Mouse (Mus musculus): Measurements from ENCODE around the gene Slc25a24.

Gene Slc25a24

GRCm38 (mm10) chr3:109122641-109123530 is at the start of gene Slc25a24:
Gene Slc25a24, plus strand, starts transcription at chr3:109123149.
- peak; percentile 70 to 78 for DNase-seq

- no peak for DNase-seq
These were observed 42.8 kb upstream of the Slc25a24 start, which contains the start of gene Slc25a54 for GRCm38 (mm10) chr3:109080169-109080568. Gene Slc25a54, plus strand, starts transcription at chr3:109080469.

- no peak for DNase-seq
These were observed 38.5 kb upstream of the Slc25a24 start for GRCm38 (mm10) chr3:109084418-109084817.

GRCm38 (mm10) chr3:109088460-109088859 is 34.5 kb upstream of the Slc25a24 start:
- DNase-seq: no peak

DNA sequence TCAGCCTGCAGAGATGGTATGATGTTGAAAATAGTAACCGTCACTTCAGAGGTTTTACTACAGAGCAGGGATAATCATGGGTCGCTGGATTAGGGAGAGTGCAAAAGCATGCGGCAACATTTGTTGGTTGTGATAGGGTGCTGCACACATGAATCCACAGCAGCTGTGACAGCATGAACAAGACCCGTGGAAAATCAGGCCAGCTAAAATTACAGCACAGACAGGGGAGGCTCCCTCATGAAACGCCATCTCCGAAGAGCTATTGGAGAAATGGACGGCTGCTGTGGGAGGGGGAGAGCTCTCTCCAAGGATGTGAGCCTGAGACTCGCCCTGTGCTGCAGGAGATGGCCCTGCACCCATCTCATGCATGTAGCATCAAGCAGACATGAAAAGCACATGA is 18.2 kb upstream of the Slc25a24 start:
- DNase-seq: no peak

DNA sequence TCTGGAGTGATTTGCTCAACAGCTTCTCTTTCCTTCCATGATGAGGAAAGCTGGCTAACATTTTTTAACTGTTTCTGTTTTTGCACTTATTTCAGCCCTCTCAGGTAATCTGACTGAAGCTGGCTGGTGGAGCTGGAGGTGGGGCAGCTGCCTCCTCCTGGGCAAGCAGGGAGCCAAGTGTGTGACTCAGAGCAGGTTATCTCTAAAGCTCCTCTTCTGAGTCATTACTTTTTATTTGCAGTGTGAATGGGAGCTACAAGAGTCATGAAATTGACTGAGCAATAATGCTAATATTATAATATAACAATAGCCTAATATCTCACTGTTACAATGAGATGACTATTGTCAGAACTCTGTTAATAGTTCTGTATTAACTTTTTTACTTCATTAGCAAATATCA is 5.8 kb upstream of the Slc25a24 start:
- DNase-seq: no peak

DNA sequence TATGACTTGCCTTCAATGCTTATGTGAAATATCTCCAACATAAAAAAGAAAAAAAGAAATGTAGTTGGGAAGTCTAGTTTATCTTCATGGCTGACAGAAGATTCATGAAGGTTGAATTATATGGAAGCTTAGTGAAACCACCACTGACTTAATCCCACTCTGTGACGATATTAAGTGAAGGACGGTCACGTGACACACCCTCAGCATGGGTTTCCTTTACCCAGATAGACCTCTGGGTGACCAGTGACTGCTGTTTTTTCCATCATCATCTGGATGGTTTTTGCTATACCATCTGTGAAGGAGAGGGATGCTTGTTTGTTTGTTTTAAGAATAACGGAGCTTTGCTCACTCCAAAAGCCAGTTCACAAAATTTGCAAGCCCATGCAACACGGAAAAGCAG is 3.4 kb upstream of the Slc25a24 start:
- DNase-seq: no peak

- no peak for DNase-seq
These were observed 3.0 kb upstream of the Slc25a24 start for GRCm38 (mm10) chr3:109119973-109120372.

DNA sequence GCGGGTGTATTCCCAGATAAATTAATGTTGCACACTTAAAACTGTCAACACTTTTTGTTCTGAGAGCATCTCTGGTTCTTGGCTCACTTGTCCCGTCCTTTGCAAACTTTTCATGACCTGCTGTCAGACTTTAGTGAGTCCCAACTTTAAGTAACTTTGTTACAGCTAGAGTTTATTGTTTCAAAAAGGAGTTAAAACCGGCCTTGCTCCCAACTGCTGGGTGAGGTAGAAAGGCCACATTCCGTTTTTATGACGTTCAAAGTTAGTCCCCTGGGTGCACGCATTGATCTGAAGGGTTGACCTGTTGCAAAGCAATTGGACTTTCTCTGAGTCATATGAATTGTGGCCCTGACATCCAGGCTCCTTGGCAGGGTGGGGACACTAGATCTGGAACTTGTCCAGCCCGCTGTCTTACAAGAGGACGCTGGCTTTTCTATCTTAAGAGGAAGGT is 607 bp downstream of the Slc25a24 start:
- peak; percentile 47 to 54 for DNase-seq

GRCm38 (mm10) chr3:109124091-109124490 is 1.1 kb downstream of the Slc25a24 start:
- DNase-seq: no peak

DNA sequence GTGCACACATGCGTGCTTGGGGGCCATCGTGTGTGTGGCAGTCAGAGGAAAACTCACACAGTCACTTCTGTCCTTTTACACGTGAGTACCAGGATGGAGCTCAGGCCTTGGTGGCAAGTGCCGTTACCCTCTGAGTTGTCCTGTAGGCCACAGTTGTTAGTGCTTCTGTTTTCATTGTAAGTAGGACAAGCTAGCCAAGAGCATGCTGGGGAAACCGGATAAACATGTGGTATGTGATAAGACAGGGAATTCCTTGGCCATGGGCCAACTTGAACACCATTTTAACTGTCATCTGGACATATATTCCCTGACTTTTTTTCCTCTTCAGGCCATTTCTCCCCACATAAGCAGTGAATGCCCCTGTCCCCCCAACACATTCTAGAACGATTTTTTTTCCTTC is 2.6 kb downstream of the Slc25a24 start:
- peak in 1 of 2 experiments; percentile 11 for DNase-seq

GRCm38 (mm10) chr3:109129768-109130167 is 6.8 kb downstream of the Slc25a24 start:
- no peak for DNase-seq

GRCm38 (mm10) chr3:109132966-109133365 is 10.0 kb downstream of the Slc25a24 start:
- no peak for DNase-seq

DNA sequence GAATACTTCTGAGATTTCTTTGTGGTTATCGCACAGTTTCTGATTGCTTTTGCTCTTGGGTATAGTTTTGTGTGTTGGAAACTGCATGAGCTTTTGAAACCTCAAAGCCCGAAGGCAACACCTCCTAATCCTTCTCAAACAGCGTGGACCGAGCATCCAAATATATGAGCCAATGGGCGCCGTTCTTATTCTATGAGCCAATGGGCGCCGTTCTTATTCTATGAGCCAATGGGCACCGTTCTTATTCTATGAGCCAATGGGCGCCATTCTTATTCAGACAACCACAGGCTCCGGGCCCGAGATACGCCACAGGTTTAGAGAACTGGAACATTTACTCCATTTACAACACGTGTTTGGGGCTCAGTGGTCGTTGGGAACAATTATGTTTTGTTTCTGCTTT is 11.1 kb downstream of the Slc25a24 start:
- no peak for DNase-seq

GRCm38 (mm10) chr3:109135352-109135751 is 12.4 kb downstream of the Slc25a24 start:
- DNase-seq: no peak

GRCm38 (mm10) chr3:109152561-109152960 is 29.6 kb downstream of the Slc25a24 start:
- no peak for DNase-seq

DNA sequence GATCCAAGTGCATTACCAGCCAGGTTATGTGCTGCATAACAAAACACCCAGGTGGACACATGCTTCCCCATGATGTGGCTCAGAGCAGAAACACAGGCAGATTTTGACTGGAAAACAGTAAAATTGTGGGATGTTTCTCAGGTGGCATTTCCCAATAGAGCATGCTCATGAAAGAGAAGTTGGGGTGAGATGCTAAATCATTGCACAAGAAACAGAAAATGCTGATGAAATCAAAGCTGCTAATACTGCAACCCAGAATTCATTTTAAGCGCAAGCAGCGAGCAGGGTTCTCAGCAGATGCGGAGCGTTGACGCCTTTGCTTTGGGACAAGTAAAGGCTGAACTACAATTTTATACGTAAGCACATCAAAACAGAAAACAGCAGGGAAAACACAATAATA is 30.5 kb downstream of the Slc25a24 start:
- DNase-seq: no peak

DNA sequence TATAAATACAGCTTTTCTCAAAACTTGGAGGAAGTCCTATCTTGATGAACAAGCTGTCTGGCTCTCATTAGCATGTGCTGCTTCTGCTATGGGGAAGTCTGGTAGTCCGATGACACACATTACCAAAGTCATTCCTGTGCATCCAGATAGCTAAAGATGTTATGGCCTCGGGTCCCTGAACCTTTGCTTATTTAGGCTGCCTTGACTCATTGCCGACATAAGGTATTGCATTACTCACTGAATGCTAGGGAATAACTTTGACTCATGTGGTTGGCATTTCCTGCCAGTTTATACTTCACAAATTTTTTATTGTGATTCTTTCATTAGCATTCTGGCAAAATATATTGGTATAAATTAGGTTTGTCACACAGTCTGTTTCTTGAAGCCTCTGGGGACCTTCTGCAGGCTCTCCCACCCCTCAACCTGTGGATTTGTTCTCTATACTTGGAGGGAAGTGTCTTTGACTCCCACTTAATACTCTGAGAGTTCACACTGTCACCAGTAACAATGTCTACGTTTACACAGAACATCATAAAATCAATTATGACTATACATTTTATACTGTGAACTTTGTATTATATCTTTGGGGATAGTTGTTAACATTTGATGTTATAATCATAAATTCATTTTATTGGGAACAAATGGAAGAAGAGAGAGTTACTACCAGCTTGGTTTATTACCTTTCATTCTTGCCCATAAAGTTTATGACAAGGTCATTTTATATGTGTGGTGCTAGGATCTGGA is 33.1 kb downstream of the Slc25a24 start:
- DNase-seq: no peak

DNA sequence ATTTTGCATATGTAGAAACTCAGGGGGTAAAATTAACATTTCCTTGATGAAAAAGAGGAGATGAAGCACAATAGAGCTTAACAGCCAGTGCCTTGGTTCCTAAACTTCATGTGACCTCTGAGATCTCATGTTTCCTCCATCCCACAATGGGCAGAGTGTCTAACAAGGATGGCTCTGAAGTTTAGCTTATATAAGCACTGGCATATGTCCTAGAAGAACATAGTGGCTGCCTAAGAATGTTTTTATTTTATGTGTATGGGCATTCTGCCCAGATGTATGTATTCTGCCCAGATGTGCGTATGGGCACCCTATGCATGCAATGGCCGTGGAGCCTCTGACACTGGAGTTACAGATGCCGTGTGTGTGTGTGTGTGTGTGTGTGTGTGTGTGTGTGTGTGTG is 34.5 kb downstream of the Slc25a24 start:
- no peak for DNase-seq

DNA sequence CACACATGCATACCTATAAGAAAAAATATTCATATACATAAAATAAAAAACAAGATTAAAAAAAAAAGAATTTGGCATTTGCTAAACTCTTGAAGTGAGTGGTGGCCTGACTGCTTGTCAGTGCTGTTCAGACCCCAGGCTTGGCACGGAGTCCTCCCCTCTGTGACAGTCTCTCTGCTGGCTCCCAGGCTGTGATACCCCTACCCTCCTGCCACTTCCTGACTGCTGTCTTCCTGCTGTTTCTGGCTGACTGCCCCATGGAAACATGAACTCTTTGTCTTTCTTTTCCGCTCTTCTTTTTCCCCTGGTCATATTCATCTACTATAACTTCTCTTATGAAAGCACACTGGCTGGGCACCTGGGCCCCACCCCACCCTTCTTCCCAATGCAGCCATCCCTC is 41.1 kb downstream of the Slc25a24 start:
- DNase-seq: no peak

GRCm38 (mm10) chr3:109164644-109165043 is 41.7 kb downstream of the Slc25a24 start:
- no peak for DNase-seq

DNA sequence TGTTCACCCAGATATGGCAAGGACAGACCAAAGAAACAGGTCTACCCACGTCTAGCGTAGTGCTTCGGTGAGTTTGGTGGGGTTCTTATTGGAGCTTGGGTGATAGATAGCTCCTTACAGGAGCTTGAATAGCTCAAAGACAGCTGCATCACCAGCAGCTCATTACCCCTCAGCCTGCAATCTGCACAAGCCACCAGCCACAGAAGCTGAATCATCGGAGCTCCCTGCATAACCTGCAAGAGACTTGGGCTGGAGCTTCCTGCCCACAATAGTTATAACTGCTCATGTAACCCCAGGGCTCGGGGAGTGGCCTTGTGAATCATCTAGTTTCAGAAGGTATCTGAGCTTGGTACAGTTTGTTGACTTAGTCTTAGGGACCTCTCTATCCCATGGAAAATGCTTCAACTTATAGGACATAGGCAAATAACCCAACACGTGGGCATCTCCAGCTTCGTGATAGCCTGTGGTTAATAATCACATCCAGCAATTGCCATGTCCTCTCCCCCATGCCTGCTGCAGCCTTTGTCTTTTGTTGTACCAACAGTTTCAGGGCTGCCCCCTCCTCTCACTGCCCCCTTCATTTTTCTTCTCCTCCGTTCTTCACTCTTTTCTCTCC is 42.4 kb downstream of the Slc25a24 start:
- no peak for DNase-seq

DNA sequence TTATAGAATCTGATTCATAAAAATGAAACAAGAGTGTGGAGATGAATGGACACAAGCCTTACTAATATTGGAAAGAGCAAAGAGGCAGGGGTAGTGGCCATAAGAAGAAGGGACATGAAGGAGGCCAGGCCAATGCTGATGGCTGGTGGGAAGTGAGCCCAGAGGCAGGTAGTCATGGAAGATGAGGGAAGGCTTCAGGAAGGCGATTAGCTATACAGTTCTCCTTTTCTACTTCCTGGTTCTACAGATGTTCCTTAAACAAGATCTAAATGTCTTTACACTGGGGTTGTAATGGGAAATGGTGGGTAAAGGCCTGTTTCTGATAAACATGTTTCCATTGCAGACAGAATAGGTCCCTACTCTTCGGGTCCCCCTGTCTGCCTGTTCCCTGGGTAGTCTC is 46.2 kb downstream of the Slc25a24 start:
- no peak for DNase-seq
